Mouse (Mus musculus): Measurements from ENCODE around the gene Ryr1. TPM values are rescaled to one million over a fixed set of nuclear protein-coding genes. Genes with fewer than 3 reads are reported as not detected.

The Ryr1 gene
- 0.19 TPM for polyA plus RNA-seq (2014; fragmentation: Illumina TruSeq; extraction: RNeasy Lipid Tissue Mini Kit (QIAGEN cat#74804); ENCODE audit: low read depth, low replicate concordance)

DNA sequence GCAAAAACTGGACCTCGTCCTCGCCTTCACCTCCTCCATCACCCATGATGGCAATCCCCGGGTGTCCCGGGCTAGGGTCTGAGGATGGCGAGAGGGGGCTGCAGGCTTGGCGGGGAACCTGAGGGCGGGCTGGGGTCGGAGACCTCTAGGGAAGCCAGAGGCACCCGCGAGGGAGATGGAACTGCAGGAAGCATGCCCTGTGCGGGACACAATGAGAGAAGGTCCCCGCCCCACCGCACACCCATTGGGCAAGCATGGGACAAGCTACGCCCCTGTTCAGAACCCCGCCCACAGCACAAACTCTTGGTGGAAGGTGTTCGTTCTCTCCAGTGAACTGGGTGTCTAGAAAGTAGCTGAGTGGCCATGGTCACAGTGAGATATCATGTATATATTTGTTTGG, at the start of gene Ryr1:
Gene Ryr1, minus strand, starts transcription at position 210 of the 400 bp plus-strand sequence.

DNA sequence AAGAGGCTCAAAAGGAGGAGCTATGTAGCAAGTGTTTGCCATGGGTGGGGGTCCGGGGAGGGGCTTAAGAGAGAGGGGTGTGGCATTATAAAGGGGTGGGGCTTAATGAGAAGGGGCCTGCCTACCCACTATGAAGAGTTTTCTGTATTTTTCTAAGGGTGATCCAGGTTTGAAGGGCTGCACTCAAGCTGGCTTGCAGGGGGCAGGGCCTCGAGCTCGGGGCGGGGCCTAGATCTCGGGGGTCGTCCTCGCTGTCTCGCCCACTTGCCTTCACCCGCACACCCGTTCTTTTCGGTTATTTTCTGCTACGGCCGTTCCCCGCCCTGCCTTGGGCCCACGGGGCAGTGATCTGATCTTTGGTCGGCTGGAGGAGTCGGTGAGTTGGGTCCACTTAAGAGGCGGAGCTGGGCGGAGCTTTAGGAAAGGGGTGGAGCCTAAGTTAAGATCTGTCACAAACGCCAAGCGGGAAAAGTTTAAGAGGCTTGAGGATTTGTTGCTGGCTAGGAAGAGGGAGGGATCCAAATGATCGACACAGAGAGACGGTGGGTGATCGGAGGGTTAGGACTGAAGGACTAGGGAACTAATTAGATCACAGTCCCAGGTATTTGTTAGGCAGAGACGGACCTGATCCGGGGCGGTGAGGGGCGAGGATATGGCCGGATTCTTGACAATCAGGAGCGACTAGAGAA, 45.2 kb upstream of the Ryr1 start, which contains the start of the genes Ggn and Spred3:
Gene Ggn, plus strand, starts transcription at position 145 of the 689 bp plus-strand sequence.
Gene Spred3, minus strand, starts transcription at position 346 of the 689 bp plus-strand sequence.

DNA sequence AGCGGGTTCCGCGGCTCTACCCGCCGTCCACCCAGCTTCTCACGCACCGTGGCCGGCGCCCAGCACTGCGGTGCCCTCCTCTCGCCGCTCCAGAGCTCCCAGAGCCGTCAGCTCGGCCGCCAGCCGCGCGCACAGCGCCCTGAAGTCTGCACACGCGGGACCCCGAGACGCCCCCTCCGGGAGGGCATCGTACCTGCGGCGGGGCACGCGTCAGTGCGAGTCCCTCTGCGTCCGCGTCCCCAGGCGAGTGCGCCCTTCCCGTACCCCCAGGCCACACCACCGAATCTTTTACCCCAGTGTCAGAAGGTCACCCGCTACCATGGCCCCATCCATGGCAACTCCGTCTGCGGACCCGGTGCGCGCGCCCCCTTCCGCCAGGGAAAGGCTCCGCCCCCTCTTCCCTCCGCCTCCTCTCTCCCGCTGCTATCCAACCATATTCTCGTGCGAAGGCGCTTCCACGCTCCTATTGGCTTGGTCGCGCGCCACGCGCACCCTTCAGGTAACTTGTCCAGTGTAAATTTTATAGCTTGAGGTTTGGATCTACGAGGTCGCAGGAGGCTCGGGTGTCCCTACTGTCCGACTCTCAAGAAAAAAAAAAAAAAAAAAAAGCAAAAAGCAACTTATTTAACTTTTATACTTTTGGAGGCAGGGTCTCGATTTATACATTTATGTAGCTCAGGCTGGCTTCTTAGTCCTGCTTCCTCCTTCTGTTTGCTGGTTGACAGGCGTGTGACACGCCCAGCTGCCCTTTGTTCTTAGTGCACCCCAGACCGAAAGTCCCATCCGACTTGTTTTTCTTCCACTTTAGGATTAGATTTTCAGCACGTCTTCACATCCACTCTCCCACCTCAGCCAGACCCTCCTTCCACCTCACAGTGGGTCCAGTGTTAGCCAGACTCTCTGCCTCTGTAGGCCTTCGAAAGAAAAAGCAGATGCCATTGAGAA, 31.1 kb upstream of the Ryr1 start, which contains the start of gene Fam98c:
Gene Fam98c, minus strand, starts transcription at position 397 of the 945 bp plus-strand sequence.

DNA sequence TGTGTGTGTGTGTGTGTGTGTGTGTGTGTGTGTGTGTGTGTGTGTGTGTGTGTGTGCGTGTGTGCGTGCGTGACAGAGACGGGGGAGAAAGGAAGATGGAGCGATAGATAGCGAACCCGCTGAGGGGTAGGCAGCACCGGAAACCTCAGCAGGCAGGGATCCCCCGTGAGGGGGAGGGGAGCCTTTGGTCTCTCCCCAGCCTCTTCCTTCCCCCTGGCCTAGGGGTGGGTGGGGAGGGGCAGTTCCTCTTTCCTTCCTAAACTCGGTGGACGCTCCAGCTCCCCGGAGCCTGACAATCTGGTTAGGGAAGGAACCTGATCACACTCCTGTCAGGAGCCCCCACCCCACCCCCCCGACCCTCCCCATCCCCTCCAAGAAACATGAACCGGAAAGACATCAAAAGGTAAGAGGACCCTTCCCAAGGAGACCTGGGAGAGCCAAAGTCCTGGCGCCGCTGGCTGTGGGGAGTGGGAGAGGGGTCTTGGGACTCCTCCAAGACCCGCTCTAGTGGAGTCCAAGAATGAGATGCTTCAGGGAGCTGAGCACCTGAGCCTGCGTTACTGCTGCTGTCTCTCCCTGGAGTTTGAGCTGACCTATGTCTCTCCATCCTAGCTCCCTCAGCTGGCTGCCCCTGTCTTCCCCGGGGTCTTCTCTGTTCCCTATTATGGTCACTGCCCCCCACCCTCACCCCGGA, 9.9 kb upstream of the Ryr1 start, which contains the start of gene Rasgrp4:
Gene Rasgrp4, plus strand, starts transcription at position 159 of the 694 bp plus-strand sequence.

DNA sequence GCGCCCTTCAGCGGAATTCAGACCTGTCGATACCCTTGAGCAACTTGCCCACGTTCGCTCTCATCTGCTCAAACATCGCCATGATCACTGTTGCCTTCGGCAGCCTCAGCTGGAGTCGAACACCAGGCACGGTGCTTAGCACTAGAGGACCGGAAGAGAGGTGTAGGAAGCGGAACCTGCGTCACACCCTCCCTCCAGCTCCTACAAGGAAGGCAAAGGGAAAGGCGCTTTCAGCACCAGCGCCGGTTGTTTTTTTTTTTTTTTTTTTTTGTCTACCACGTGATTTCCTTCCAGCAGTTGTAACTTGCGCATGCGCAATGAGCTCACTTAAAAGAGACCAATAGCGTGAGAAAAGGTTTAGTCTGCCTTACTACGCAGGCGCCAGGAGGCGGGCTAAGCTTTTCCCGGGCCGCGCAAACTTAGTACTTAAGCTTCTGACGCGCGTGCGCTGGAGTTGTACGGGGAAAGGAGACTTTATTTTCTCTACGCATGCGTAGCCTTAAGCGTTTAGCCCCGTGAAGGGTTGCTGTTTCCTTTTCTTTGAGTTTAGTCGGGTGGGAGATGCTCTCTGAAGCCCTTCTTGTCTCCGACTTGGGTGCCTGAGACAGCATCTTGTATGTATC, 143.2 kb downstream of the Ryr1 start, which contains the start of the genes Eif3k and Map4k1:
Gene Eif3k, minus strand, starts transcription at position 214 of the 623 bp plus-strand sequence.
Gene Map4k1, plus strand, starts transcription at position 400 of the 623 bp plus-strand sequence.

DNA sequence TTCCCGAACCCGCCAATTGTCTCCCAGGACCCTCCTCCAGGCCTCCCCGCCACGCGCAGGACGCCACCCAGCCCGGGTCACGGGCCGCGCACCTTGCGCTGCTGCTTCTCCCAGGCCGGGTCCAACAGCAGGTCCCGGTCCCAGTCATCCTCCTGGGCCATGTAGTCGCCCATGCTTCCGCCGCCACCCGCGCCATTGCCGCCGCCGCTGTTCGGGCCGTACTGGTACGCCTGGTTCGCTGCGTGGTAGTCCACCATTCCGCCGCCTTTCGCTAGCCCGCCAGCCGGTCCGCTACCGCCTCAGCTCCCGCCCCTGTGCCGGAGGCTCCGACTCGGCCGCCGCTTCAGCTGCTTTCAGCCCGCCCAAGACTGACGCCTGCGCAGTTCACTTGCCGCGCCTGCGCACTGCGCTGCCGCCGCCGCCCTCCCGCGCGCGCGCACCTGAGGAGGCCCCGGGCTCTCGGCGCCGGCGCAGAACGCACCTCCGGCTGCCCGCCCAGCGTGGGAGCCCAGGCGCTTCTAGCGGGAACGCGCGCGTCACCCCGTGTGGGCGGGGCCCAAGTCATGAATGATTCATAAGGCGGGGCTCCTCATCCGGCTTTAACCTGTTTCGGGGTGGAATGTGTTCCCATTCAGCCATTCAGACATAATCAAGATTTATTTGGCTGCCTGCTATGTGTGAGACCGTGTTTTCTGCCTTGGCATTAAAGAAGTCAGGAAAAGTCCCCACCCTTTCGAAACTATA, 162.9 kb downstream of the Ryr1 start, which contains the start of gene Actn4:
Gene Actn4, minus strand, starts transcription at position 414 of the 744 bp plus-strand sequence.

Other genes starting within 250 kb of the Ryr1 start
- 0.51 TPM for gene Capn12, start 243.8 kb downstream of the Ryr1 start, polyA plus RNA-seq (2014; fragmentation: Illumina TruSeq; extraction: RNeasy Lipid Tissue Mini Kit (QIAGEN cat#74804); ENCODE audit: low read depth, low replicate concordance)
- 202 TPM for gene Actn4, start 162.8 kb downstream of the Ryr1 start, polyA plus RNA-seq (2014; fragmentation: Illumina TruSeq; extraction: RNeasy Lipid Tissue Mini Kit (QIAGEN cat#74804); ENCODE audit: low read depth, low replicate concordance)
- 266 TPM for gene Eif3k, start 143.3 kb downstream of the Ryr1 start, polyA plus RNA-seq (2014; fragmentation: Illumina TruSeq; extraction: RNeasy Lipid Tissue Mini Kit (QIAGEN cat#74804); ENCODE audit: low read depth, low replicate concordance)
- gene Map4k1, start 143.1 kb downstream of the Ryr1 start, polyA plus RNA-seq (2014; fragmentation: Illumina TruSeq; extraction: RNeasy Lipid Tissue Mini Kit (QIAGEN cat#74804); ENCODE audit: low read depth, low replicate concordance): 4.1 TPM
- gene Rasgrp4, start 9.7 kb upstream of the Ryr1 start, polyA plus RNA-seq (2014; fragmentation: Illumina TruSeq; extraction: RNeasy Lipid Tissue Mini Kit (QIAGEN cat#74804); ENCODE audit: low read depth, low replicate concordance): 5.3 TPM
- 29.7 TPM for gene Fam98c, start 31.1 kb upstream of the Ryr1 start, polyA plus RNA-seq (2014; fragmentation: Illumina TruSeq; extraction: RNeasy Lipid Tissue Mini Kit (QIAGEN cat#74804); ENCODE audit: low read depth, low replicate concordance)
- 7.8 TPM for gene Ggn, start 45.0 kb upstream of the Ryr1 start, polyA plus RNA-seq (2014; fragmentation: Illumina TruSeq; extraction: RNeasy Lipid Tissue Mini Kit (QIAGEN cat#74804); ENCODE audit: low read depth, low replicate concordance)
- 4.9 TPM for gene Spred3, start 45.2 kb upstream of the Ryr1 start, polyA plus RNA-seq (2014; fragmentation: Illumina TruSeq; extraction: RNeasy Lipid Tissue Mini Kit (QIAGEN cat#74804); ENCODE audit: low read depth, low replicate concordance)
- 144 TPM for gene Psmd8, start 55.5 kb upstream of the Ryr1 start, polyA plus RNA-seq (2014; fragmentation: Illumina TruSeq; extraction: RNeasy Lipid Tissue Mini Kit (QIAGEN cat#74804); ENCODE audit: low read depth, low replicate concordance)
- gene Catsperg1, start 88.9 kb upstream of the Ryr1 start, polyA plus RNA-seq (2014; fragmentation: Illumina TruSeq; extraction: RNeasy Lipid Tissue Mini Kit (QIAGEN cat#74804); ENCODE audit: low read depth, low replicate concordance): 10.8 TPM
- 4.2 TPM for gene Kcnk6, start 107.3 kb upstream of the Ryr1 start, polyA plus RNA-seq (2014; fragmentation: Illumina TruSeq; extraction: RNeasy Lipid Tissue Mini Kit (QIAGEN cat#74804); ENCODE audit: low read depth, low replicate concordance)
- gene Yif1b, start 113.2 kb upstream of the Ryr1 start, polyA plus RNA-seq (2014; fragmentation: Illumina TruSeq; extraction: RNeasy Lipid Tissue Mini Kit (QIAGEN cat#74804); ENCODE audit: low read depth, low replicate concordance): 70.2 TPM
- gene 2200002D01Rik, start 123.3 kb upstream of the Ryr1 start, polyA plus RNA-seq (2014; fragmentation: Illumina TruSeq; extraction: RNeasy Lipid Tissue Mini Kit (QIAGEN cat#74804); ENCODE audit: low read depth, low replicate concordance): 3.5 TPM
- gene Spint2, start 156.7 kb upstream of the Ryr1 start, polyA plus RNA-seq (2014; fragmentation: Illumina TruSeq; extraction: RNeasy Lipid Tissue Mini Kit (QIAGEN cat#74804); ENCODE audit: low read depth, low replicate concordance): 454 TPM
- gene Ppp1r14a, start 164.1 kb upstream of the Ryr1 start, polyA plus RNA-seq (2014; fragmentation: Illumina TruSeq; extraction: RNeasy Lipid Tissue Mini Kit (QIAGEN cat#74804); ENCODE audit: low read depth, low replicate concordance): 12.8 TPM
- 2.1 TPM for gene Dpf1, start 178.8 kb upstream of the Ryr1 start, polyA plus RNA-seq (2014; fragmentation: Illumina TruSeq; extraction: RNeasy Lipid Tissue Mini Kit (QIAGEN cat#74804); ENCODE audit: low read depth, low replicate concordance)